Mouse (Mus musculus) CD4-positive, CD25-positive, alpha-beta regulatory T cell, adult 9 weeks (primary cell): Measurements from ENCODE around the gene Nectin3. TPM values are rescaled to one million over a fixed set of nuclear protein-coding genes. Genes with fewer than 3 reads are reported as not detected.

Experiments used
- polyA plus RNA-seq: library from polyadenylated mRNA; unstranded; fragments of 100-300 nt; shearing (Covaris generic); gene quantifications from one replicate; pipeline ENCODE4 v1.2.1, GENCODE M21; 2017

Gene Nectin3
- polyA plus RNA-seq: not detected

DNA sequence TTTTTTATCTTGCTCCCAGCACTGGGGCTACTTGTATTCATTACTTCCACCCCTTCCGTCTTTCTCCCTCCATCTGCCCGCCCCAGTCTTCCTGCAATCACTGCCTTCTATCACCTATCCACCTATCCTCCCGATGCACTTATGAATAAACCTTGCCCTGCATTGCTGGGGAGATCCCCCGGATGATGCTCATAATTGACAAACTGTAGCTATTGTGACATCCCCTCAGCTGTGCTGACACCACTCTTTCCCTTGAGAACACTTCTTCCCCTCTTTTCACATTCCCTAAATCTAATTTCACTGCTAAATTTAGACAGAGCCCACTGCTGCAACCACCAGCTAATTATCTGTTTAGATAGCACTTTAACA lies at the start of gene Nectin3:
TSS of gene Nectin3 (minus strand) at position 105 of the 369 bp plus-strand sequence.

